Mouse (Mus musculus) lung, embryonic 14.5 days (tissue): ENCODE measurements around the gene Olfr552. TPM values are rescaled to one million over a fixed set of nuclear protein-coding genes. Genes with fewer than 3 reads are reported as not detected.
"Not testable (repeated sequence)": the region's sequence is repeated elsewhere in the genome, so short reads cannot be mapped to it uniquely, and the experiment has no call there.

Experiments used
- ATAC-seq: fragments of 200-750 bp; cut with Nextera tagmentation; 2 replicates; pipeline ENCODE4 v1.8.0; 2017; ENCODE audit warnings: mild to moderate bottlenecking, moderate TSS enrichment, moderate library complexity; ENCODE audit not compliant: insufficient read depth
- DNase-seq: peaks from one replicate; pipeline ENCODE4 v3.0.0-alpha.2; 2015
- H3K27ac ChIP-seq: fragments of 300-500 bp; sonication (generic); 2 replicates; pipeline ENCODE4 v1.5.1; 2014; ENCODE audit warnings: low read depth, mild to moderate bottlenecking, moderate library complexity
- H3K27me3 ChIP-seq: fragments of 300-500 bp; sonication (generic); 2 replicates; pipeline ENCODE4 v1.6.1; 2014; ENCODE audit warnings: low read length, control low read depth; ENCODE audit not compliant: insufficient read depth
- H3K36me3 ChIP-seq: fragments of 300-500 bp; sonication (generic); 2 replicates; pipeline ENCODE4 v1.6.1; 2014; ENCODE audit warnings: control low read depth; ENCODE audit not compliant: insufficient read depth
- H3K4me1 ChIP-seq: fragments of 300-500 bp; sonication (generic); 2 replicates; pipeline ENCODE4 v1.6.1; 2014; ENCODE audit warnings: antibody characterized with exemption, control low read depth; ENCODE audit not compliant: insufficient read depth
- H3K4me2 ChIP-seq: fragments of 300-500 bp; sonication (generic); 2 replicates; pipeline ENCODE4 v1.6.1; 2014; ENCODE audit warnings: mild to moderate bottlenecking
- H3K4me3 ChIP-seq: fragments of 300-500 bp; sonication (generic); 2 replicates; pipeline ENCODE4 v1.5.1; 2014; ENCODE audit warnings: low read depth, low read length
- H3K9ac ChIP-seq: fragments of 300-500 bp; sonication (generic); 2 replicates; pipeline ENCODE4 v1.6.1; 2014
- H3K9me3 ChIP-seq: fragments of 300-500 bp; sonication (generic); 2 replicates; pipeline ENCODE4 v1.6.1; 2016; ENCODE audit warnings: low read depth, low read length, control low read depth
- CTCF ChIP-seq: IDR thresholded peaks from 2 replicates; pipeline ENCODE4 v1.5.1; 2016; ENCODE audit warnings: antibody characterized with exemption, low read depth
- WGBS: fragments of 180-500 bp; shearing (Covaris S2); extraction: QIAGEN DNeasy Blood & Tissue Kit; methylation state at CpG from one replicate; pipeline ENCODE4 v1.1.7; 2014; 5-methylcytosine and 5-hydroxymethylcytosine counted together
- polyA plus RNA-seq: library from polyadenylated mRNA; unstranded; fragments of >200 nt; fragmentation: Nextera tagmentation; extraction: Ambion mirVana; gene quantifications from 2 replicates; pipeline ENCODE4 v1.2.1, GENCODE M21; 2014

The Olfr552 gene
- polyA plus RNA-seq, 1 experiment from 2014 or later = not detected

DNA sequence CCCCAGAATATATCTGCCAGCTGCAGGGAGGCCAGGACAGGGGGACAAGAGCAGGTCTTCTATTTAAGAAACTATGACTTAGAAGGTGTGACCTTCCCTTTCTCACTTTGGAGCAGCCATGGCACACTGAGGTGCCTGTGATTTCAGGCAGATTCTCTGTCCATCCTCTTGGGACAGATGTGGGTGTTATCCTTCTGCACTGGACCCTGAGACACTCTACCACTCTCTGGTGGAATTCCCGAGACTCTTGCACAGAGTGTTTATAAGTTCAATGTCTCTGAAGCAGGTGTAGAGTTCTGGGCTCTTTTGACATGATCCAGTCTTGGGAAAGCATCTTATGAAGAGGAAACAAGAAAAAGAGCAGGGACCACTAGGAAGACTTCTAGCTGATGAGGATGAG is 40.6 kb downstream of the Olfr552 start, which contains the start of gene Olfr554:
Gene Olfr554, plus strand, starts transcription at position 301 of the 400 bp plus-strand sequence.
- no peaks in the 10 kb centered on the region for H3K27me3 ChIP-seq
- H3K4me3 ChIP-seq = no peak within 1 kb of the TSS
- DNase-seq = no peak
- no peak for TF ChIP-seq CTCF
- no peaks in the 10 kb centered on the region for H3K4me1 ChIP-seq
- no peak for ATAC-seq
- H3K36me3 ChIP-seq = no peaks in the 10 kb centered on the region
- no peak within 1 kb of the TSS for H3K9ac ChIP-seq
- H3K4me2 ChIP-seq = no peak within 1 kb of the TSS
- no peaks in the 10 kb centered on the region for H3K9me3 ChIP-seq
- 50% methylated on average over 1 of the region's 1 CpGs for WGBS
- no peak within 1 kb of the TSS for H3K27ac ChIP-seq

DNA sequence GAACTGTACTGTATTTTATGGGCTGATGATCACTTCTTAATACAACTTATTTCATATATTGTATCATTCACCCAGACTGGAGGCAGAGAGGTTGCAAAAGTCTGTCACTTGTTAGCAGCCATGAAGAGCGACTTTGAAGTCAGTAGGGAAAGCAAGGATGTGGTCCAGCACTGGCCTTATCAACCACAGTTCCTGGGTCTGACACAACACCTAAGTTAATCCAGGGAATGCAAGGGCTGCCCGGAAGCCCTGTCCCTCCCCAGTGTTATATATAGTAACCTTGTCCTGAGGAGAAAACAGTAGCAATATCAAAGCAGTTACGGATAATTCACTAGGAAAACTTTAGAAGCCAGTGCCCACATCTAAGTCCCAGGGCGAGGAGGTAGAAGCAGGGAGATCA is 47.4 kb downstream of the Olfr552 start:
- not testable (repeated sequence) for ATAC-seq, H3K9ac ChIP-seq, H3K27ac ChIP-seq, H3K9me3 ChIP-seq, H3K4me2 ChIP-seq, DNase-seq, H3K36me3 ChIP-seq, H3K4me1 ChIP-seq, H3K27me3 ChIP-seq, H3K4me3 ChIP-seq
- 58% methylated on average over 3 of the region's 4 CpGs for WGBS

Other genes with a start within 250 kb of the Olfr552 start
- gene Rrm1, start 156.1 kb upstream of the Olfr552 start, polyA plus RNA-seq = 200 and 220 TPM in 2 replicates
- gene Olfr543, start 116.1 kb upstream of the Olfr552 start, polyA plus RNA-seq = 0.37 and 0.45 TPM in 2 replicates
- gene Olfr544, start 109.5 kb upstream of the Olfr552 start, polyA plus RNA-seq = 0.11 TPM in 2 replicates
- not detected in 2 replicates for gene Olfr545, start 98.2 kb upstream of the Olfr552 start, polyA plus RNA-seq
- not detected in 2 replicates for gene Olfr547, start 63.0 kb upstream of the Olfr552 start, polyA plus RNA-seq
- gene Olfr548-ps1, start 56.9 kb upstream of the Olfr552 start, polyA plus RNA-seq = not detected in 2 replicates
- gene Olfr549, start 47.9 kb upstream of the Olfr552 start, polyA plus RNA-seq = not detected in 2 replicates
- 0.36 and 0.62 TPM in 2 replicates for gene Trim21, start 32.3 kb upstream of the Olfr552 start, polyA plus RNA-seq
- gene Olfr550, start 26.3 kb upstream of the Olfr552 start, polyA plus RNA-seq = not detected in 2 replicates
- not detected in 2 replicates for gene Olfr551, start 5.9 kb upstream of the Olfr552 start, polyA plus RNA-seq
- not detected in 2 replicates for gene Olfr553, start 20.4 kb downstream of the Olfr552 start, polyA plus RNA-seq
- gene Olfr554, start 40.7 kb downstream of the Olfr552 start, polyA plus RNA-seq = not detected in 2 replicates
- gene Olfr555, start 61.1 kb downstream of the Olfr552 start, polyA plus RNA-seq = not detected in 2 replicates
- not detected in 2 replicates for gene Olfr556, start 67.1 kb downstream of the Olfr552 start, polyA plus RNA-seq
- 13.7 and 16.1 TPM in 2 replicates for gene Trim68, start 89.6 kb downstream of the Olfr552 start, polyA plus RNA-seq
- gene Olfr557, start 98.1 kb downstream of the Olfr552 start, polyA plus RNA-seq = not detected in 2 replicates
- 0.12 TPM in 1 of 2 replicates, not detected in the other for gene Olfr558, start 104.4 kb downstream of the Olfr552 start, polyA plus RNA-seq
- gene Olfr33, start 121.3 kb downstream of the Olfr552 start, polyA plus RNA-seq = not detected in 2 replicates
- not detected in 2 replicates for gene Olfr559, start 129.7 kb downstream of the Olfr552 start, polyA plus RNA-seq
- gene Olfr560, start 161.6 kb downstream of the Olfr552 start, polyA plus RNA-seq = not detected in 2 replicates
- gene Olfr78, start 161.7 kb downstream of the Olfr552 start, polyA plus RNA-seq = 0.09 and 0.12 TPM in 2 replicates
- not detected in 2 replicates for gene Olfr561, start 173.5 kb downstream of the Olfr552 start, polyA plus RNA-seq
- gene Olfr564, start 205.7 kb downstream of the Olfr552 start, polyA plus RNA-seq = not detected in 2 replicates